Mouse (Mus musculus) spleen, postnatal 0 days (tissue): Measurements from ENCODE around the gene Dnmbp. TPM values are rescaled to one million over a fixed set of nuclear protein-coding genes. Genes with fewer than 3 reads are reported as not detected.

Source experiments
- polyA plus RNA-seq: library from polyadenylated mRNA; unstranded; fragments of >200 nt; fragmentation: Nextera tagmentation; extraction: Ambion mirVana; gene quantifications from 2 replicates; pipeline ENCODE4 v1.2.1, GENCODE M21; 2015

Dnmbp gene
- 4.8 and 6.5 TPM in 2 replicates for polyA plus RNA-seq

DNA sequence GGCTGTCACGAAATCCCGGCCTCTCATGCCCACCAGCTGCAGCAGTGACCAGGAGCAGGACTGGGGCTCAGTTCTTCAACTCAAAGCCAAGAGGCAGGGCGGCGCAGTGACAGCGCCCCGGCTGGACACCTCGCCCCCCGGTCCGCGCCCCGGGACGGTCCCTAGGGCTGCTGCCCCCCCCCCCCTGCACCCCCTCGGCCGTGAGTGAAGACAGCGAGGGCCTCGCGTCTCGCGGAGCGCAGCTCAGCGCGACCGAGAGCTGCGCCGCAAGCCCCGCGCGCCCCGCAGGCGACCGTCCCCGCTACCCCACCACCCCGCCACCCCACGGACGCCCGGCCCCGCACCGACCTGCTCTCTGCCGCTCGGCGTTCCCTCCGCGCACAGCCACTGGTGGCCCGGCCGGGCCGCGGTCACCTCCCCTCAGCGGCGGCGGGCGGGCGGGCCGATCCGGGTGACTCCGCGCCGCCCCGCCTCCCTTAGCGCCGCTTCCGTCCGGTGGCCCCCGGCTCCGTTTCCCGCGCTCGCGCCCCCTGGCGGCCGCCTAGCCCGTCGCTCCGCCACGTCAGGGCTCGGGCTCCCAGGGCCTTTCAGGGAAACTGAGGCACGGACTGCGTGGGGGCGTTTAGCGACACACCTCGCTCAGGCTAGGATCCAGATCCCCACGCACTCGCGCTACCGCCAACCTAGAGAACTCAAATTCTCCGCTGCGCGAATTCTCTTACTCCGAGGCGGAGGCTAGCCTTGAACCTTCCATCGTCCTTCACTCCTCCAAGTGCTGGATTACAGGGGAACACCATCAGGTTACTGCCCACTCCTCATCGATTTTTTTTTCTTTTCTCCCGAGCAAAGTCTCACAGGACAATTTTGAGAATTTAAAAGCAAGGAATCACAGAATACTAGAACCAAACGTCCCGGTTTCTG lies at the start of gene Dnmbp:
TSS of gene Dnmbp (minus strand) at position 423 of the 921 bp plus-strand sequence.

DNA sequence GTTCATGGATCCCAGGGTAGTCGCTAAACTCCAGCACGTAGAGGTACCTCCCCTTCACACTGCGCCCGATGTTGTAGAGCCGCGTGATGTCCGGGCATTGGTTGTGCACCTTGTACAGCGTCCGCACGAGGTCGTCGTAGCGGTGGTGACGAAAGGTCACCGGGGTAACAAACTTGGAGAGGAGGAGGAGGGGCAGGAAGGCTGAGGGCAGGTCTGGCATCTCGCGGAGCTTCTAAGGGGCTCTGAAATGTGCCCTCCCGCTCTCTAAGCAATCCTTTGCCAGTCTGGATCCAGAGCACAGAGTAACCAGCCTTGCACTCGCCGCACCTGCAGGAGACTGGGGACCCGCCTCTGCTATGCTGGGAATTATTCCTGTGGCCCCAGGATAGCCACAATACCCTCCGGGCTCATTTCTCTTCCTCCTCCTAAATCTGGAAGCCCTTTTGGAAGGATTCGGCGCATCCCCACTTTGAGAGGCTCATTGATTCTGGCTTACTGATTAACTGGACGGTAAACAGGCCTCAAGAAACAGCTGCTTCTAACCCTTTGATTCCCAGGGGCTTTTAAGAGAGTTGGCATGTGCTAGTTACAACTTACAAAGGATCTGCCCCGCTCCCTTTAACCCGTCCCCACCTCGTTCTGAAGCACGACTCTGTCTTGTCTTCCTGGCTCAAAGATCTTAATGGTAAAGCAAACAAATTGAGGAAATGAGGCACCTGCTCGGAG lies 46.2 kb upstream of the Dnmbp start, which contains the start of gene Cpn1:
TSS of gene Cpn1 (minus strand) at position 488 of the 726 bp plus-strand sequence.

Other genes with a start within 250 kb of the Dnmbp start
- gene Cutc, start 187.2 kb downstream of the Dnmbp start, polyA plus RNA-seq: 15.1 and 15.6 TPM in 2 replicates
- gene Cox15, start 187.2 kb downstream of the Dnmbp start, polyA plus RNA-seq: 6.0 and 7.8 TPM in 2 replicates
- 0.08 and 0.18 TPM in 2 replicates for gene Abcc2, start 158.0 kb downstream of the Dnmbp start, polyA plus RNA-seq
- 0.11 and 0.16 TPM in 2 replicates for gene Cpn1, start 46.4 kb upstream of the Dnmbp start, polyA plus RNA-seq
- gene Cyp2c23, start 89.0 kb upstream of the Dnmbp start, polyA plus RNA-seq: 0.06 TPM in 1 of 2 replicates, not detected in the other
- 11.3 and 13.2 TPM in 2 replicates for gene Erlin1, start 129.6 kb upstream of the Dnmbp start, polyA plus RNA-seq
- gene Chuk, start 167.3 kb upstream of the Dnmbp start, polyA plus RNA-seq: 22.8 and 24.9 TPM in 2 replicates
- gene Cwf19l1, start 195.7 kb upstream of the Dnmbp start, polyA plus RNA-seq: 20.7 and 21.3 TPM in 2 replicates
- gene Bloc1s2, start 206.3 kb upstream of the Dnmbp start, polyA plus RNA-seq: 59.4 and 61.3 TPM in 2 replicates